Comparison of ENCODE assay signal across 8 mouse cellular contexts in the genomic region with DNA sequence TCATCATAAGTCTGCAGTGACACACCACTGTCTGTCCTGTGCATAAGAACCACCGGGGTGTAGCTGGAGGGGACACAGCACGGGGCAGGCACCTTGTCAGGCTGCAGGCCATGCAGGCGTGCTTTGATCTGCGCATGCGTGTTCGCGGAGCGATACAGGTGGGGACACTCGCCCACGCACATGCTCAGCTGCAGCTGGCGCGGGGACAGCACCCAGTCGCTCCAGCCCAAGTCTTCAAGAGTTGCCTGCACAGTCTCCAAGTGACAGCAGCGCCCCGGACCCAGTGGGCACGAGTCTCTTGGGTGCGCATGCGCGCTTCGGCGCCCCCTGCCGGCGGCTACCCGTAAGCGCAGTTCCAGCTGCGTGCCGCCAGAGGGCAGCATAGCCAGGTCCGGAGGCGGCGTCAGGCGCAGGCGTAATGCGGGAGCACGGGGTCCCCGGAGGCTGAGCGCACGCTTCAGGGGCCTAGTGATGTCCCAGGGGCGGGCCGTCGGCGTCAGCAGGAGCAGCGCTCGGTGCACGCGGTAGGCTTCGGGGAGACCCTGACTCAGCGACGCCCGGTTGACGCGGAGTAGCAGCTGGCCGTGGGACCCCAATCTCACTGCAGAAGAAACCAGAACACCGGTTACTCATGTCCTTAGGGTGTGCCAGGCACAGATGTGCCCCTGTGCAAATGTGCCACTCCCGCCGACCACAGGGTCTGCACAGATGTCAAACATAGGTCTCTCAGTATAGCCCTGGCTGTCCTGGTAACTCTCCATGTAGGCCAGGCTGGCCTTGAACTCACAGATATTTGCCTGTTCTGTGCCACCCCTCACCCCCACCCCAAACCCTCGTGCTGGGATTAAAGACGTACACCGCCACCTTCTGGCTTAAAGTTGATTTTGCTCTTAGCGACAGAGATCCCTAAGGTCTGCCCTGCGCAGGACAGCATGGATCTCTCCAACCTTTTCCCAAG. TPM values are rescaled to one million over a fixed set of nuclear protein-coding genes. Genes with fewer than 3 reads are reported as not detected.
DNase-seq lines count a peak whose midpoint lies in the region; ATAC-seq and TF ChIP-seq lines count a peak whose summit lies in the region.

No protein-coding gene starts in this region.

- no peaks in the 10 kb centered on the region for H3K79me2 ChIP-seq in heart, adult 2 months (replicated peaks; ENCODE audit: control insufficient read depth, insufficient read depth, low read length)

- H3K27me3 ChIP-seq in embryonic facial prominence, embryonic 13.5 days: peaks cover 19% of the 10 kb centered on the region
- H3K27me3 ChIP-seq in heart, adult 2 months (ENCODE audit: control insufficient read depth, insufficient read depth, low read length): no peaks in the 10 kb centered on the region
- peaks cover 14% of the 10 kb centered on the region for H3K27me3 ChIP-seq in limb, embryonic 13.5 days
- no peaks in the 10 kb centered on the region; the same call in 1 of the 2 replicates for H3K27me3 ChIP-seq in midbrain, embryonic 15.5 days (replicated peaks)

- H3K4me3 ChIP-seq in embryonic facial prominence, embryonic 13.5 days: peak overlapping the region; percentile 54
- H3K4me3 ChIP-seq in heart, adult 2 months: peak overlapping the region; percentile 76
- peak overlapping the region; percentile 53 for H3K4me3 ChIP-seq in limb, embryonic 13.5 days
- H3K4me3 ChIP-seq in midbrain, embryonic 15.5 days: peak overlapping the region; percentile 47

- DNase-seq in 3134 (ENCODE audit: extremely low read depth, insufficient read length, low spot score): peak; percentile 92
- DNase-seq in adrenal gland, postnatal 36 days: peak; percentile 87 to 91
- DNase-seq in heart, adult 2 months: peak; percentile 92 to 95
- DNase-seq in kidney, adult 8-10 months: peak; percentile 86 to 89
- peak; percentile 82 to 93 for DNase-seq in spleen, adult 18-20 months

- peak; percentile 35 for TF ChIP-seq POLR2A in heart, adult 2 months (IDR thresholded peaks at IDR 0.05; ENCODE audit: insufficient read depth, low read depth, low read length)

- H3K4me2 ChIP-seq in embryonic facial prominence, embryonic 13.5 days: peak overlapping the region; percentile 73
- peak overlapping the region; percentile 77 for H3K4me2 ChIP-seq in limb, embryonic 13.5 days (replicated peaks)
- H3K4me2 ChIP-seq in midbrain, embryonic 15.5 days: peak overlapping the region; percentile 71

- peak; percentile 87 for ATAC-seq in embryonic facial prominence, embryonic 13.5 days (ENCODE audit: insufficient number of reproducible peaks, insufficient read depth, low FRiP score, low TSS enrichment, low read depth)
- ATAC-seq in limb, embryonic 13.5 days (ENCODE audit: low FRiP score, low read depth): peak; percentile 89
- ATAC-seq in midbrain, embryonic 15.5 days (replicated peaks): peak; percentile 94

- intact Hi-C loops in heart, adult 2 months (cut with DNase I): loop anchor here (1.0 to 2.0 kb wide), 3 partner anchors 17 to 71 kb away; no protein-coding TSS in a partner anchor

- peak; percentile 90; the same call in 1 of the 2 replicates for TF ChIP-seq EP300 in heart, adult 2 months (IDR thresholded peaks at IDR 0.05; ENCODE audit: insufficient read depth, low read depth, low read length)

- H3K9me3 ChIP-seq in embryonic facial prominence, embryonic 13.5 days: no peaks in the 10 kb centered on the region
- no peaks in the 10 kb centered on the region for H3K9me3 ChIP-seq in limb, embryonic 13.5 days
- H3K9me3 ChIP-seq in midbrain, embryonic 15.5 days: no peaks in the 10 kb centered on the region

- under 1% methylated on average over 60 of the region's 60 CpGs for WGBS in embryonic facial prominence, embryonic 13.5 days
- WGBS in heart, adult 2 months: 2% methylated on average over 60 of the region's 60 CpGs
- 1% methylated on average over 60 of the region's 60 CpGs for WGBS in limb, embryonic 13.5 days
- WGBS in midbrain, embryonic 15.5 days: under 1% methylated on average over 60 of the region's 60 CpGs

- peaks cover 31% of the 10 kb centered on the region for H3K4me1 ChIP-seq in embryonic facial prominence, embryonic 13.5 days
- H3K4me1 ChIP-seq in heart, adult 2 months (ENCODE audit: control insufficient read depth, insufficient read depth, low read length): peaks cover 11% of the 10 kb centered on the region
- peaks cover 43% of the 10 kb centered on the region for H3K4me1 ChIP-seq in limb, embryonic 13.5 days
- peaks cover 19% of the 10 kb centered on the region for H3K4me1 ChIP-seq in midbrain, embryonic 15.5 days

- peak overlapping the region; percentile 55; the same call in 1 of the 2 replicates for H3K27ac ChIP-seq in embryonic facial prominence, embryonic 13.5 days
- peak overlapping the region; percentile 83 for H3K27ac ChIP-seq in heart, adult 2 months
- 0 out of 2 replicates have a peak overlapping the region, but pooled peaks have one; percentile 22 for H3K27ac ChIP-seq in limb, embryonic 13.5 days
- peak overlapping the region; percentile 73 for H3K27ac ChIP-seq in midbrain, embryonic 15.5 days

- H3K9ac ChIP-seq in embryonic facial prominence, embryonic 13.5 days: peak overlapping the region; percentile 70
- peak overlapping the region; percentile 71 for H3K9ac ChIP-seq in heart, adult 2 months (ENCODE audit: low read depth, low read length)
- H3K9ac ChIP-seq in limb, embryonic 13.5 days: peak overlapping the region; percentile 70
- peak overlapping the region; percentile 43 for H3K9ac ChIP-seq in midbrain, embryonic 15.5 days

- TF ChIP-seq CTCF in heart, adult 2 months (IDR thresholded peaks at IDR 0.05): peak; percentile 99

- H3K36me3 ChIP-seq in embryonic facial prominence, embryonic 13.5 days: no peaks in the 10 kb centered on the region
- no peaks in the 10 kb centered on the region for H3K36me3 ChIP-seq in heart, adult 2 months (ENCODE audit: control insufficient read depth, insufficient read depth, low read length)
- no peaks in the 10 kb centered on the region for H3K36me3 ChIP-seq in limb, embryonic 13.5 days
- H3K36me3 ChIP-seq in midbrain, embryonic 15.5 days (replicated peaks): no peaks in the 10 kb centered on the region

RNA-seq across cellular contexts. Expression of gene Gdf15, which starts 2.4 kb away (rescaled TPM):
- total RNA-seq in adrenal gland, postnatal 36 days (2021): 1 to 10 TPM; 5.0 to 6.0 TPM
- 0.14 and 0.22 TPM in 2 replicates for polyA plus RNA-seq in embryonic facial prominence, embryonic 13.5 days (2015; fragmentation: Nextera tagmentation; extraction: Ambion mirVana)
- total RNA-seq in heart, adult 2 months (2021): 1 to 10 TPM; 1.1 to 2.0 TPM
- polyA plus RNA-seq in heart, adult 2 months (2012; rRNA removed): 0.38 and 3.8 TPM in 2 replicates
- 0.18 TPM in 1 of 2 replicates, not detected in the other for polyA plus RNA-seq in limb, embryonic 13.5 days (2015; fragmentation: Nextera tagmentation; extraction: Ambion mirVana)
- polyA plus RNA-seq in midbrain, embryonic 15.5 days (2015; fragmentation: Nextera tagmentation; extraction: Ambion mirVana): 0.13 and 0.19 TPM in 2 replicates

RNA-seq across cellular contexts. Expression of gene Lrrc25, which starts 13.9 kb away (rescaled TPM):
- total RNA-seq in adrenal gland, postnatal 36 days (2021): 1 to 10 TPM; 2.1 to 2.6 TPM
- 1.9 TPM in 2 replicates for polyA plus RNA-seq in embryonic facial prominence, embryonic 13.5 days (2015; fragmentation: Nextera tagmentation; extraction: Ambion mirVana)
- 1 to 10 TPM; 1.6 to 1.8 TPM for total RNA-seq in heart, adult 2 months (2021)
- 3.6 and 4.5 TPM in 2 replicates for polyA plus RNA-seq in heart, adult 2 months (2012; rRNA removed)
- 1.9 and 2.3 TPM in 2 replicates for polyA plus RNA-seq in limb, embryonic 13.5 days (2015; fragmentation: Nextera tagmentation; extraction: Ambion mirVana)
- 1.2 and 1.6 TPM in 2 replicates for polyA plus RNA-seq in midbrain, embryonic 15.5 days (2015; fragmentation: Nextera tagmentation; extraction: Ambion mirVana)

RNA-seq across cellular contexts. Expression of gene Ssbp4, which starts 21.2 kb away (rescaled TPM):
- 100 to 1,000 TPM in 1 of 2 experiments, 10 to 100 TPM in 1; 89.7 to 103 TPM for total RNA-seq in adrenal gland, postnatal 36 days (2021)
- polyA plus RNA-seq in embryonic facial prominence, embryonic 13.5 days (2015; fragmentation: Nextera tagmentation; extraction: Ambion mirVana): 100 and 107 TPM in 2 replicates
- total RNA-seq in heart, adult 2 months (2021): 10 to 100 TPM; 34.6 to 35.8 TPM
- 45.6 and 72.8 TPM in 2 replicates for polyA plus RNA-seq in heart, adult 2 months (2012; rRNA removed)
- 115 and 131 TPM in 2 replicates for polyA plus RNA-seq in limb, embryonic 13.5 days (2015; fragmentation: Nextera tagmentation; extraction: Ambion mirVana)
- polyA plus RNA-seq in midbrain, embryonic 15.5 days (2015; fragmentation: Nextera tagmentation; extraction: Ambion mirVana): 175 and 189 TPM in 2 replicates

RNA-seq across cellular contexts. Expression of gene Pgpep1, which starts 30.3 kb away (rescaled TPM):
- total RNA-seq in adrenal gland, postnatal 36 days (2021): 100 to 1,000 TPM; 138 to 139 TPM
- 50.5 and 63.1 TPM in 2 replicates for polyA plus RNA-seq in embryonic facial prominence, embryonic 13.5 days (2015; fragmentation: Nextera tagmentation; extraction: Ambion mirVana)
- 10 to 100 TPM; 39.7 to 48.4 TPM for total RNA-seq in heart, adult 2 months (2021)
- polyA plus RNA-seq in heart, adult 2 months (2012; rRNA removed): 35.5 and 44.8 TPM in 2 replicates
- 68.2 and 71.1 TPM in 2 replicates for polyA plus RNA-seq in limb, embryonic 13.5 days (2015; fragmentation: Nextera tagmentation; extraction: Ambion mirVana)
- polyA plus RNA-seq in midbrain, embryonic 15.5 days (2015; fragmentation: Nextera tagmentation; extraction: Ambion mirVana): 70.1 and 74.5 TPM in 2 replicates

RNA-seq across cellular contexts. Expression of gene Isyna1, which starts 35.7 kb away (rescaled TPM):
- total RNA-seq in adrenal gland, postnatal 36 days (2021): 100 to 1,000 TPM in 1 of 2 experiments, 10 to 100 TPM in 1; 98.7 to 260 TPM
- polyA plus RNA-seq in embryonic facial prominence, embryonic 13.5 days (2015; fragmentation: Nextera tagmentation; extraction: Ambion mirVana): 153 and 166 TPM in 2 replicates
- 10 to 100 TPM; 26.7 to 28.3 TPM for total RNA-seq in heart, adult 2 months (2021)
- 40.3 and 41.6 TPM in 2 replicates for polyA plus RNA-seq in heart, adult 2 months (2012; rRNA removed)
- 162 and 165 TPM in 2 replicates for polyA plus RNA-seq in limb, embryonic 13.5 days (2015; fragmentation: Nextera tagmentation; extraction: Ambion mirVana)
- 175 and 176 TPM in 2 replicates for polyA plus RNA-seq in midbrain, embryonic 15.5 days (2015; fragmentation: Nextera tagmentation; extraction: Ambion mirVana)

Comparison
In these comparisons a context has a peak if more than half of its experiments do, and no peak if none do; other contexts are left out.
1. Peak in every context shown above with its lines: DNase-seq, ATAC-seq, H3K4me3 ChIP-seq and H3K27ac ChIP-seq.
2. H3K27ac ChIP-seq: peak in every context shown above with its lines; median percentile 83 in heart, adult 2 months; 73 in midbrain, embryonic 15.5 days; 55 in embryonic facial prominence, embryonic 13.5 days; 22 in limb, embryonic 13.5 days.